Comparison of ENCODE assay signal across 7 mouse cellular contexts in the genomic region with DNA sequence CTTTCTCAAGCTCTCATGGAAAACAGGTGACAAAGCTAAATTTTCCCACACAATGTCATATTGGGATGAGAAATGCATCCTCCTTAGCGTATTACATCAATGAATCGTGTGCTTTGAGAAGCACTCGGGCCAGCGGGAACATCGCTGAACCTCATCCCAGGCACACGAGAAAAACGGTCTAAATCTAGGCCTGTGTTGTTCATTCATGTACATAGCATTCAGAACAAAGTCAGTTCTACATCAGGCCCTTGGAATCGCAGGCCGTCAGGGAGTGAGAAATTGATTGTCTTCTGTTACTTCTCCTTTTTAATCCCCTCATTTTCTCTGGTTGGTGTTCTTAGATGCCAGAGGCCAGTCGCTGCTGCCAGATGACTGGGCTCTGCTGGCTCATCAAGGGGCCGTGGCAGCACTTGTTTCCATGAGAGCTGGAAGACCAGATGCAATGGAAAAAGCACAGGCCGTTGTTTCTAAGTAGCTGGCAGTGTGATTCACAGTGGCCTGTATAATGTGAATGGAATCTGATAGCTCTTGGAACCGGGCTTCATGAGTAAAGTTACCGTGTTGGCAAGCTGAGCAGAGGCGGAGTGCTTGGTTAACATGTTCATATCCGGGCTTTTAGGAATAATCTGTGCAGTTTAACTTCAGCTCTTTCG.
DNase-seq lines count a peak whose midpoint lies in the region; ATAC-seq and TF ChIP-seq lines count a peak whose summit lies in the region.

No protein-coding gene starts in this region.

- ATAC-seq in lung, embryonic 14.5 days (ENCODE audit: insufficient read depth), result no peak
- no peak for ATAC-seq in heart, embryonic 13.5 days (ENCODE audit: extremely low read depth, insufficient number of reproducible peaks, low FRiP score, low TSS enrichment)

- WGBS in lung, embryonic 14.5 days, result 79% methylated on average over 17 of the region's 17 CpGs
- WGBS in heart, embryonic 13.5 days, result 68% methylated on average over 17 of the region's 17 CpGs

- H3K9me3 ChIP-seq in lung, embryonic 14.5 days (ENCODE audit: low read depth, low read length), result no peaks in the 10 kb centered on the region
- H3K9me3 ChIP-seq in heart, embryonic 13.5 days, result no peaks in the 10 kb centered on the region; the same call in 1 of the 2 replicates

- no peak overlapping the region for H3K9ac ChIP-seq in lung, embryonic 14.5 days
- H3K9ac ChIP-seq in heart, embryonic 13.5 days, result no peak overlapping the region

- H3K4me3 ChIP-seq in lung, embryonic 14.5 days (ENCODE audit: low read depth, low read length), result no peak overlapping the region
- no peak overlapping the region for H3K4me3 ChIP-seq in cortical plate, adult 2 months (ENCODE audit: insufficient read depth, low read length)
- H3K4me3 ChIP-seq in heart, embryonic 13.5 days, result no peak overlapping the region

- no peak for TF ChIP-seq POLR2A in cortical plate, adult 2 months (IDR thresholded peaks at IDR 0.05; ENCODE audit: extremely low read depth, insufficient read depth, low read length)

- TF ChIP-seq CTCF in lung, embryonic 14.5 days (IDR thresholded peaks at IDR 0.05; ENCODE audit: low read depth), result no peak
- TF ChIP-seq CTCF in cortical plate, adult 2 months (IDR thresholded peaks at IDR 0.05; ENCODE audit: extremely low read depth, insufficient read depth, low read length), result no peak

- DNase-seq in lung, embryonic 14.5 days, result peak; percentile 34
- DNase-seq in lung, postnatal 14 days, result no peak
- DNase-seq in skeletal muscle tissue, adult 2 months (ENCODE audit: low read depth, low spot score), result peak; percentile 78
- DNase-seq in cerebellum, postnatal 36 days, result no peak
- no peak for DNase-seq in liver

- H3K27ac ChIP-seq in lung, embryonic 14.5 days (ENCODE audit: low read depth), result no peak overlapping the region
- peak overlapping the region; percentile 86; the same call in 1 of the 2 replicates for H3K27ac ChIP-seq in cortical plate, adult 2 months (ENCODE audit: insufficient read depth, low read length)
- peak overlapping the region; percentile 74 for H3K27ac ChIP-seq in heart, embryonic 13.5 days (replicated peaks)

- no peaks in the 10 kb centered on the region for H3K27me3 ChIP-seq in lung, embryonic 14.5 days (ENCODE audit: insufficient read depth, low read length)
- H3K27me3 ChIP-seq in heart, embryonic 13.5 days (replicated peaks), result no peaks in the 10 kb centered on the region

- H3K36me3 ChIP-seq in lung, embryonic 14.5 days (ENCODE audit: insufficient read depth), result no peaks in the 10 kb centered on the region
- H3K36me3 ChIP-seq in heart, embryonic 13.5 days, result no peaks in the 10 kb centered on the region

- no peaks in the 10 kb centered on the region for H3K4me1 ChIP-seq in lung, embryonic 14.5 days (ENCODE audit: insufficient read depth)
- H3K4me1 ChIP-seq in cortical plate, adult 2 months (ENCODE audit: control insufficient read depth, insufficient read depth, low read length), result peaks cover 4% of the 10 kb centered on the region
- peaks cover 10% of the 10 kb centered on the region for H3K4me1 ChIP-seq in heart, embryonic 13.5 days

- H3K4me2 ChIP-seq in lung, embryonic 14.5 days, result no peak overlapping the region
- H3K4me2 ChIP-seq in heart, embryonic 13.5 days, result no peak overlapping the region

Comparison
In these comparisons a context has a peak if more than half of its experiments do, and no peak if none do; other contexts are left out.
1. DNase-seq: peak in lung, embryonic 14.5 days (single experiment) and skeletal muscle tissue, adult 2 months (single experiment); none in lung, postnatal 14 days (single experiment), cerebellum, postnatal 36 days (0 of 2) and liver (single experiment).